Mouse (Mus musculus) forebrain, embryonic 14.5 days (tissue): ENCODE measurements around the gene Tmem50a. TPM values are rescaled to one million over a fixed set of nuclear protein-coding genes. Genes with fewer than 3 reads are reported as not detected.

Experiments used
- ATAC-seq: fragments of 200-750 bp; cut with Nextera tagmentation; 2 replicates; pipeline ENCODE4 v1.8.0; 2017; ENCODE audit warnings: mild to moderate bottlenecking, moderate library complexity
- DNase-seq: peaks from one replicate; pipeline ENCODE4 v3.0.0-alpha.2; 2015; ENCODE audit warnings: low spot score
- H3K27ac ChIP-seq: fragments of 300-500 bp; sonication (generic); 2 replicates; pipeline ENCODE4 v1.5.1; 2014; ENCODE audit warnings: low read depth, mild to moderate bottlenecking, control low read depth, low read length, moderate library complexity
- H3K27me3 ChIP-seq: fragments of 300-500 bp; sonication (generic); replicated peaks from 2 replicates; pipeline ENCODE4 v1.6.1; 2014; ENCODE audit warnings: low read length, control low read depth, mixed read lengths; ENCODE audit not compliant: control insufficient read depth, insufficient read depth
- H3K36me3 ChIP-seq: fragments of 300-500 bp; sonication (generic); 2 replicates; pipeline ENCODE4 v1.6.1; 2014; ENCODE audit warnings: low read length, control low read depth; ENCODE audit not compliant: control insufficient read depth, insufficient read depth
- H3K4me1 ChIP-seq: fragments of 300-500 bp; sonication (generic); 2 replicates; pipeline ENCODE4 v1.6.1; 2014; ENCODE audit warnings: antibody characterized with exemption, low read length, control low read depth; ENCODE audit not compliant: control insufficient read depth, insufficient read depth
- H3K4me2 ChIP-seq: fragments of 300-500 bp; sonication (generic); 2 replicates; pipeline ENCODE4 v1.6.1; 2014; ENCODE audit warnings: mild to moderate bottlenecking, control low read depth, low read length
- H3K4me3 ChIP-seq: fragments of 300-500 bp; sonication (generic); 2 replicates; pipeline ENCODE4 v1.5.1; 2014; ENCODE audit warnings: low read depth, low read length, control low read depth
- H3K9ac ChIP-seq: fragments of 300-500 bp; sonication (generic); 2 replicates; pipeline ENCODE4 v1.6.1; 2014; ENCODE audit warnings: mild to moderate bottlenecking, low read length, control low read depth, moderate library complexity
- H3K9me3 ChIP-seq: fragments of 300-500 bp; sonication (generic); replicated peaks from 2 replicates; pipeline ENCODE4 v1.6.1; 2016; ENCODE audit warnings: low read length, control low read depth, mixed read lengths; ENCODE audit not compliant: control insufficient read depth
- WGBS: fragments of 180-500 bp; shearing (Covaris S2); extraction: QIAGEN DNeasy Blood & Tissue Kit; methylation state at CpG from one replicate; pipeline ENCODE4 v1.1.7; 2014; 5-methylcytosine and 5-hydroxymethylcytosine counted together
- polyA plus RNA-seq: library from polyadenylated mRNA; unstranded; fragments of >200 nt; fragmentation: Nextera tagmentation; extraction: Ambion mirVana; gene quantifications from 2 replicates; pipeline ENCODE4 v1.2.1, GENCODE M21; 2014

Tmem50a gene
- polyA plus RNA-seq, 1 experiment from 2014 or later: 166 TPM

DNA sequence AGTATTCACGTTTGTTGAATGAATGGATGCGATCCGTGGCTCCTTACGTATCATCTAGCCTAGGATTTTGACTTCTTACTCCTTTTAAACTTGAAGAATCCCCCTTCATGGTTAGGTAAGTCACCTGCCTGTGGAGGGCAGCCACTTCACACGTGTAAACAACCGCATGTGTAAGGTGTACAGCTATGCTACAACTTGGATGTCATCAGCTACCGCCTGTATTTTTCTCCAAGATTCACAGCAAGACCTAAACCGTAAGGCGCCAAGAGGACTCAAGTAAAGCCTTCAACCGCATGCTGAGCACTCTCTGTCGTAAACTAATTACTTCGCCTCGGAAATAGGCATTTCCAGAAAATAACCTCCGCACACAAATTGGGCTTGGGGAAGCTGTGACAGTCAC lies 62.9 kb downstream of the Tmem50a start:
- Histone ChIP-seq H3K9ac (peak overlapping the region; percentile 99), H3K36me3 (no peaks in the 10 kb centered on the region), H3K4me1 (peaks cover 16% of the 10 kb centered on the region), H3K27me3 (no peaks in the 10 kb centered on the region), H3K4me2 (peak overlapping the region; percentile 86), H3K4me3 (peak overlapping the region; percentile 98), H3K9me3 (no peaks in the 10 kb centered on the region), H3K27ac (no peak overlapping the region)
- WGBS: 11% methylated on average over 14 of the region's 14 CpGs
- DNase-seq: peak; percentile 40
- no peak for ATAC-seq

- Histone ChIP-seq H3K27me3 (no peaks in the 10 kb centered on the region), H3K4me2 (peak overlapping the region; percentile 86), H3K36me3 (no peaks in the 10 kb centered on the region), H3K9ac (peak overlapping the region; percentile 99), H3K9me3 (no peaks in the 10 kb centered on the region), H3K4me3 (peak overlapping the region; percentile 98), H3K4me1 (peaks cover 16% of the 10 kb centered on the region), H3K27ac (no peak overlapping the region)
- 28% methylated on average over 2 of the region's 2 CpGs for WGBS
- no peak for ATAC-seq
- no peak for DNase-seq
Observed at GRCm38 (mm10) chr4:134851236-134851635, 63.6 kb downstream of the Tmem50a start.

- DNase-seq (no peak), ATAC-seq (no peak)
- no peaks in the 10 kb centered on the region for H3K36me3 ChIP-seq
- no peaks in the 10 kb centered on the region for H3K27me3 ChIP-seq
- H3K9ac ChIP-seq: no peak overlapping the region
- H3K4me3 ChIP-seq: 0 out of 2 replicates have a peak overlapping the region, but pooled peaks have one; percentile 98
- H3K4me1 ChIP-seq: peaks cover 16% of the 10 kb centered on the region
- H3K9me3 ChIP-seq: no peaks in the 10 kb centered on the region
- WGBS: 73% methylated on average over 4 of the region's 4 CpGs
- H3K4me2 ChIP-seq: peak overlapping the region; percentile 86
- H3K27ac ChIP-seq: no peak overlapping the region
Observed at GRCm38 (mm10) chr4:134850551-134850950, 64.3 kb downstream of the Tmem50a start.

Other genes starting within 250 kb of the Tmem50a start
- 1.5 and 1.9 TPM in 2 replicates for gene Man1c1, start 210.7 kb downstream of the Tmem50a start, polyA plus RNA-seq
- gene Ldlrap1, start 147.0 kb downstream of the Tmem50a start, polyA plus RNA-seq: 1.6 and 1.7 TPM in 2 replicates
- 81.9 and 92.5 TPM in 2 replicates for gene Maco1, start 61.7 kb downstream of the Tmem50a start, polyA plus RNA-seq
- gene Rhd, start 50.5 kb downstream of the Tmem50a start, polyA plus RNA-seq: 0.85 and 0.99 TPM in 2 replicates
- gene Rsrp1, start 8.6 kb upstream of the Tmem50a start, polyA plus RNA-seq: 363 and 474 TPM in 2 replicates
- gene Syf2, start 15.9 kb upstream of the Tmem50a start, polyA plus RNA-seq: 68.1 and 72.7 TPM in 2 replicates
- gene Runx3, start 205.6 kb upstream of the Tmem50a start, polyA plus RNA-seq: not detected in 2 replicates